Mouse (Mus musculus) left cerebral cortex, postnatal 4 days (tissue): ENCODE measurements around the gene Cd6. TPM values are rescaled to one million over a fixed set of nuclear protein-coding genes. Genes with fewer than 3 reads are reported as not detected.

Experiments
- DNase-seq: peaks from one replicate; pipeline ENCODE4 v3.0.0-alpha.2; 2022
- intact Hi-C: fragments of 180-260 bp; cut with DNase I; formaldehyde crosslinking; loops from one replicate; pipeline ENCODE4 v1.15.1; 2025
- total RNA-seq, 2 experiments: library from RNA; stranded (reverse); gene quantifications; 2 replicates each; pipeline ENCODE4 v1.2.3; 2021

Cd6 gene
- total RNA-seq, 2 experiments from 2014 or later, result not detected

DNA sequence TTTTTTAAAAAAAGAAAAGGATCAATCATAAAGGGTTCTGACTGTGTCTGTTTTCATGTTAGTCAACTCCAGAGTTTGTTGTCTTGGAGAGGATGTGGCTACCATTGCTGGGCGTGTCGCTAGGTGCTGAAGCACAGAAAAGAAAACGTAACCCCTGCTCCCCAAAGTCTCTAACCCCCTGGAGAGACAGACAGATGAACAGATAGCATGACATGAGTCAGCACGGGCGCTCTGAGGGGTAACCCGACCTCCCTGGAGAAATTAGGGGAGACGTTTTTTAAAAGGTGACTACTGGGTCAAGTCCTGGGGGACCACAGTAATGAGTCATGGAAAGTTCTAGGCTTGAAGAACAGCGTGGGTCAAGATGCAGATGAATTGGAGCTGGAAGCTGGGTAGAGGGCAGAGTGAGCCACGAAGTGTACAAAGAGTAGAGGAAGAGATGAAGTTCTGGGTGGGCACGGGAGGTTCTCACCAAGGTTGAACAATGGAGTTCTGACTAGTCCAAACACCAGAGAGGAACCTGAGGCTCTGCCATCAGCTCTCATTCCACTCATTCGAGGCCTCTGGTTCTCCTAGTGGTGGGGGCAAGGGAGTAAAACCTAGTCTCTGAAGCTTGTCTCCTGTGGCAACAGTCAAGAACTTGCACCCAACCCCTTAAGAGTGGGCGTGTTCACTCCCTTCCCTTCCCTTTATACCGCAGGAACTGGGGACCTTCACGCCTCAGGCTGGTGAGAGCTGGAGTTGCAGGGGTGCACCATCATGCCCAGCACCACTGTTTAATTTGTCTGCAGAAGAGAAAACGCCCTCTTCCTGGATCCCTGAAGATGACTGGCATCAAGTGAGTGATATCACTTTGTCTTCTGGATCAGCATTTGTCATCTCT lies 9.4 kb upstream of the Cd6 start, which contains the start of gene Slc15a3:
Gene Slc15a3, plus strand, starts transcription at position 718 of the 883 bp plus-strand sequence.
- intact Hi-C loops, result no loop called here

DNA sequence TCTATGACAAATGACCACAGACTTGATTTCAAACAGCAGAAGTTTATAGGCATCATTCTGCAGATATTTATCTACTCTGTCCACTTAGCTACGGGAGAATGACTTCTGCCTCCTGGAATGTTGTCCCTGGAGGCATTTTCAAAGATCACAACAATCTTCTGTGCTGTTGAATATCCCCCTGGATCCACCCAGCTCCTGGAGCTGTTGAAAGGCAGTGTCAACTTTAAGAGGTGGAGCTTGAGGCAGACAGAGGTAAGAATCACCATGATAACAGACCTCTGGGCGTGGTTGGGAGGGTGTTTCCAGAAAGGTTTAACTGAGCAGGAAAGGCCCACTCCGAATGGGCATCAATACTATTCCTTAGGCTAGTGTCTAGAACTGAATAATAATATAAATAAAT lies 5.8 kb upstream of the Cd6 start:
- DNase-seq, result no peak
- intact Hi-C loops, result no loop called here

More for the DNA sequence above, 9.4 kb upstream of the Cd6 start, which contains the start of gene Slc15a3:
- DNase-seq, result no peak

DNA sequence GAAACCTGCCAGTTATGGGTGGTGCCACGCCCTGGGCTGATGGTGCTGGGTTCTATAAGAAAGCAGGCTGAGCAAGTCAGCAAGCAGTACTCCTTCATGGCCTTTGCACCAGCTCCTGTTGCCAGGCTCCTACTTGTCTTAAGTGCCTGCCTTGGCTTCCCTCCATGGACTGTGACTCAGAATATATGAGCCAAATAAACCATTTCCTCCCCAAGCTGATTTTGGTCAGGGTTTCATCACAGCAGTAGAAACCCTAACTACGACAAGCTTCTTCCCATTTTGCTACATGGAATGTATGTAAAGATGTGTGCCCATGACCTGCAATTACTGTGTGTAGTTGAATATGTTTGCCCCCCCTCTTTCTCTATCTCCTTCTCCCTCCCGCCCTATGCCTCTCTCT lies 3.8 kb upstream of the Cd6 start:
- intact Hi-C loops, result no loop called here
- DNase-seq, result no peak

DNA sequence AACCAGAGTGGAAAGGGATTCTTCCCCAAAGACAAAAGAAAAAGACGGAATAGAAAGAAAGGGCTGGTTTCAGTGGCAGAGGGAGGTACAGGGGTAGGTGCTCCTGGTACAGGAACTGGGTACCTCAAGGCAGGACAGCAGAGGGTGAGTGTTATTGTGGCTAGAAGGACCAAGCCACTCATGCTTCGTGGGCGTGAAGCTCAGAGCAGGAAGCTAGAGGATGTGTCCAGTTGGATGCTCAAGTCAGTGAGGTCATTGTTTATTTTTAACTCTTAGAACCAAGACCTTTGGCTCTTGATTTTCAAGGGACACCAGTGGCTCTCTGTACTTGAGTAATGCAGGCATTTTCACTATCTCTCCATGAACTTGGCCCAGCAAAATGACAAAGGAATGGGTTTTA lies 2.2 kb upstream of the Cd6 start:
- no peak for DNase-seq
- intact Hi-C loops, result no loop called here

DNA sequence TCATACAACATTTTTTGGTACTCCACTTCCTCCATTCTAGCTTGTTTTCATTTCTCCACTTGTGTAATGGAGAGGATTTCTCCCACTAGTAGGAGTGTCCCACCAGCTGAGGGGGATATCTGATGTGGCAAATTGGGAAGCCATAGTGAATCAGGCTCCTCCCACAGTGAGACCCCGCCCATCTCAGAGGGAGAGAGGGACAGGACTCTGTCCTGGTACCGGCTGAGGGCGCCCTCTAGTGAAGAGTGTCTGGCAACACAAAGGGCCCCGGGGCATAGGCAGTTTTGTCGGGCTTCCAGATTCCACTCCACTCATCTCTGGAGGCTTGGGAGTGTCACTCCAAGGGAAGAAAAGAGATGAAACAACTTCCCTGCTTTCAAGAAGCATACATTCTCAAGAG lies 1.6 kb upstream of the Cd6 start:
- peak; percentile 86 for DNase-seq
- intact Hi-C loops, result no loop called here

DNA sequence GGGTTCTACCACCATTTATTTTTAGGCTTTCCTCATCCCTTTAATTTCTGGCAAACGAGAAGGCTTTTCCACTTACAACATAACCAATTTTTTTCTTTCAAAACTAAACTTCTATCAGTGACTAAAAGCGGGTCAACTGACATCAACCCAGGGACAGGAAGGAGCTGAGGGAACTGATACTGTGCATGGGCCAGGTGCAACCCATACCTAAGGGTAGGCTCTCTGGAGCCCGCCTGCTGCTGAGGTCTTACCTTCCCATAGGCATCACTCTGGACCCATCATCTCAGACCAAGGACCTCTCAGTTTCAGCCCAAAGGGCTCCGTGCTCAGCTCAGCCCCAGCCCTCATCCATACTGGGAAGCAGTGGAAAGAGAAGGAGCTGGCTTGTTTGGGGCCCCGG lies 1.5 kb downstream of the Cd6 start:
- intact Hi-C loops, result no loop called here

DNA sequence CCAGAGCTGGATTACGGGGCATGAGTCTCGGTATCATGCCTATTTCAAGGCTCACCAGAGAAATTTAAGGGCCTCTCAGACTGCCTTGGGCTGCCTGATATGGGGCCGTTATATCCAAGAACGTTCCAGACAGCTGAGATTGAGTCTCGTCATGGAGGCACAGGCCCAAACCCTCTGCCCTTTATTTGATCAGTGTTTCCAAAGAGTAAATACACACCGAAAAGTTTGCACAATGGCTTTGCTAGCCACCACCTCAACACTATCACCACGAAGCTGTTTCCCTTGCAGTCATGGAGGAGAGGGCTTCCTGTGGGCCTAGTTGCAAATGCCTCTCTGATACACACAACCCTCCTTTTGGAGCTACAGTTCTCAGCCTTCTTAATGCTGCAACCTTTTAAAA lies 5.8 kb downstream of the Cd6 start:
- intact Hi-C loops, result no loop called here
- no peak for DNase-seq

More for the DNA sequence above, 1.5 kb downstream of the Cd6 start:
- DNase-seq, result no peak

DNA sequence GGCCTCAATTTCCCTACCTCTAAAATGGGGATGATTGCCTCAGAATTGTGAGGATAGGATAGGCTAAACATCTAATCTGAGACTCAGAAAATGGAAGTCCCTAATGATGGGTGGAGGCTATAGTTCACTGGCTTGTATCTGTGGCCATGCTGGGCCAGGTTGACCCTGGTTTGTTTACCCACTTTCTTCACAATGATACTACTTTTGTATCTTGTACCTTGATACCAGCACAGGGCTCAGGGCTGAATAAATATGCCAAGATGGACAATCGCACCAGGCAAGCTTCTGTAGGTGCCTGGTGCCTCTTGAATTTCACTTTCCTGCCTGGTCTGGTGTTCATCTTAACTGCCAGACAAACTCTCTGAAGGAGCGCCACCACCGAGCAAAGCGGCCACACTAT lies 7.3 kb downstream of the Cd6 start:
- intact Hi-C loops, result no loop called here
- DNase-seq, result no peak

DNA sequence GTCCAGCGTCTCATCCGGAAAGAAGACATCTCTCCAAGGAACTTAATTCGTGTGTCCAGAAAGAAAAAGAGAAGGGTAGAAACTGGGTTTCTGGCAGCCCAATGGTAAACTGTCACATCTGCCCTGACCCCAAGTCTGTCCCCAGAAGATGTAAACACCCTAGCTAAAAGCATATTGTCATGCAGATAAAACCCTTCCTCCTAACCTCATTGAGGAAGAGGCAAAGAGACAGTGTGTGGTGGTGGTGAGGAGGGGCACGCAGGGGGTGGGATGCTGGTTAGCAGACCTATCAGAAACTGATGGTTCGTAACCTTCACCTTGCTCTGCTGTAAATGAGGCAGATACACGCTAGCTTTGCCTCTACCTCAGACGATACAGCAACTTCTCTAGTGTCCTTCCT lies 8.5 kb downstream of the Cd6 start:
- DNase-seq, result no peak
- intact Hi-C loops, result no loop called here

DNA sequence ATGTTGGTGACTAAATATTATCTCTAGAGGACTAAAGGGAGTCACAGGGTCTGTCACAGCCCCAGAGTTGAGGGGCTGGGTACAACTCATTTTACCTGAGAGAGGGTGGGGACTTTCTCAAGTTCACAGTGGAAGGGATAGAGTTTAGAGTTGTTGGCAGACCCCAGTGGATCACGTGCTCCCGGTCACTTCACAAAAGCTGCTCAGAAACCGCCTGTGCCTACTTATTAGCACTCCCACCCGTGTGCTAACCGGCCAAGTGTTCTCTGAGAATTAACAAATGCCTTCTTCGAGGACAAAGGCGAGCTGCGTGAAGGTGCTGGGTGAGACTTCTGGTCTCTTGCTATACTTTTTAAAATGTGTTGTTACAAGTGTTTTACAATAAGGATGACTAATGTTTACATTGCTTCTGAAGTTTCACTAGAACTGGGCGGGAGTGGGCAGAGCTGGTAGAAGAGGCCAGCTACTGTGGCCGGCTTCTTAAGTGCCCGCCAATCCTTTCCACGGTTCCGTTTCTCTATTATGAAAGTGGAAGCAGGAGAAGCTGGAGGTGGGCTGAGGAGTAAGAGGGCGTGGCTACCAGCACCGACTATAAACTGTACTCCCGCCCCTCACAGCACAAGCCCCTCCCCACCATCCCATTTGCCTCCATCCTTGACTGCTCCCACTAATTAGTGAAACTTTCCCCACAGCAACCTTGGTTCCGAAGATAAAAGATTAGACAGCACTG lies 11.5 kb downstream of the Cd6 start:
- intact Hi-C loops, result no loop called here
- DNase-seq, result no peak

DNA sequence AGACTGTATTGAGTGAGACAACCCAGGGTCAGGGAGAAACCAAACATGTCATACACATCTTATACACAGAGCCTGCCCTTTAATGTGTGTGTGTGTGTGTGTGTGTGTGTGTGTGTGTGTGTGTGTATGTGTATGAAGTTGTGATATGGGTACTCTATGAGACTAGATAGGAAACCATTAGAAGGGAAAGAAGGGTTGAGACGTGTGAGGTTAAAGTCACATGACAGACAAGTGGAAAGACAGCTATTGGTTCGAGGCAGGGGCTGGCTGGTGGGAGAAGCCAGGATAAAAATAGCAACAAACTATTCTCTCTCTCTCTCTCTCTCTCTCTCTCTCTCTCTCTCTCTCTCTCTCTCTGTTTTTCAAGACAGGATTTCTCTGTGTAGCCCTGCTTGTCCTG lies 13.4 kb downstream of the Cd6 start:
- intact Hi-C loops, result no loop called here
- DNase-seq, result no peak

DNA sequence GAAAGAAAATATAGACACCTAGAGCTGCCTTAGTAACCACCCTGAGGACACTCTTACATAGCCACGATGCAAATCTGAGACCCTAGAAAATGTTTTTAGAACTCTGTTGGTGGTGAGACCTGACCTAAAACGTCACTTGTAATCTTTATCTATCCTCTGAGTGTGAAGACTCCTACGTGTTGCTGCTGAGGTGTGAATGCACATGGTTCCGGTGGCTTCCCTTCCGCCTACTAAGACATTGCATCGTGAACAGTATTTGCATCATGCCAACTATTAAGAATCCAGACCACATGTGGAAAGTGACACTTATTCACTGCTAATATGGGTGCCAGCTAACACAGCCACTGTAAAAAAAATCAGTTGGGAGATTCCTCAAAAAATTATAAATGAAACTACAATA lies 14.0 kb downstream of the Cd6 start:
- intact Hi-C loops, result no loop called here

DNA sequence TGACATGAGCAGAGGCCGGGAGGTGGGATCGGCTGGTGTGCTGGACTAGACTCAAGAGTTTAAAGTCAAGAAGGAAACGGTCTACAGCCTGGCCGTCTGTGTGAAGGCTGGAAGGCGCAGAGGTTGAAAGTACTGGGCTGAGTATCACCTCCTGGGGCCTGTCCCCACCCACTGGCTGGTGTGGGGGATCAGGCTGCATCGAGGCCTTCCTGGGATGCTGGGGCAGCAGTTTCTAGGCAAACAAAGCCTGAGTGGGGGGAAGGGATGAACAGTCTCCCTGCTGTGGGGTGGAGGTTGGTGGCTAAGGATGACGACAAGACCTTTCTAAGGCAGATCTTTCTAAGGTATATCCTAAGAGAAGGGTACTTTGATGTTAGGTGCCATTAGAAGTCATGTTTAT lies 16.0 kb downstream of the Cd6 start:
- intact Hi-C loops, result no loop called here
- DNase-seq, result no peak

More for the DNA sequence above, 14.0 kb downstream of the Cd6 start:
- DNase-seq, result no peak

DNA sequence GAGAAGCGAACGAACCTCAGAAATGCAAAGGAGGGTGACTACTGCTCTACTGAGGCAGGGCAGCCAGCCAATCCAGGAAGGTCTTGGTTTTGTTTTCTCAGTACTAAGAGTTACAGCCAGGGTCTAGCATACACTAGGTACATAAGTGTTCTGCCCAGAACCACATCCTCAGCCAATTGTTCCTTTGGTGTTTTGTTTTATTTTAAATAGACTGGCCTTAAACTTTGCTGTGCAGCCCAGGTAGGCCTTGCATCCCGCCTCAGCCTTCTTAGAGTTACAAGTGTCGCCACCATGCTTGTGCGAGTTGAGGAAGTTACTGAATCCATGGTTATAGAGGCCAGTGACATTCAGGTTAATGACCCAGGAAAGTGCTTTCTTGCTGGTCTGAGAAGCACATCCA lies 16.8 kb downstream of the Cd6 start:
- no peak for DNase-seq
- intact Hi-C loops, result no loop called here

DNA sequence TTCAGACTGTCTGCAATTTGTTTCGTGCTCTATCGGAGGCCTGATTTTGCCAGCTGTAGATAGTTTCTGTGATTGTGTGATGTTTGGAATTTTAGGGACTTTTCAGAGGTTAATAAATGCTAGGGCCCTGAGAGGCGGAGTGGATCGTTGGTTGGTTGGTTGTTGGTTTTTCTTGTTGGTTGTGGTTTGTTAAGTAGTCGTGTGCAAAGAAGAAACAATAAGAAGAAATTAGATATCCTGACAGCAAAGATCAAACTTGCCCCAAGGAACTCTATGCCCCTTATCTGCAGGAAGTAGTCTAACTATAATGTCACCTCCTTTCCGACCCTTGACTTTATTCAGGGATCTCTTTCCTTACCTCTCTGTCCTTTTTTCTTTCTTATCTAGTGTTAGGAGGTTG lies 18.4 kb downstream of the Cd6 start:
- DNase-seq, result no peak
- intact Hi-C loops, result no loop called here

DNA sequence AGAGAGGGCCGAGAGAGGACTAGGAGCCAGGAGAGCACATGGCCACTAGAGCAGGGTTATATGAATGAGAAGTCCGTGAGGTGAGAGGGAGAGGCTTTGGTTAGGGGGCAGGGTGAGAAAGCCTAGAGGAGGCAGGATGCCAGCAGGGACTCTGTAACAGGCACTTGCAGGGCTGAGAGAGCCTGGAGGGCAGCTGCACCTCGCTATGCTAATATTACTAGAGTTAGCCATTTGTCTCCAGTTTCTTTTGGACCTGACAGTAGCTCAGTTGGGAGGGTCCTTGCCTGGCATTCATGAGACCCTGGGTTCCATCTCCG lies 19.7 kb downstream of the Cd6 start:
- peak; percentile 39 for DNase-seq
- intact Hi-C loops, result no loop called here

DNA sequence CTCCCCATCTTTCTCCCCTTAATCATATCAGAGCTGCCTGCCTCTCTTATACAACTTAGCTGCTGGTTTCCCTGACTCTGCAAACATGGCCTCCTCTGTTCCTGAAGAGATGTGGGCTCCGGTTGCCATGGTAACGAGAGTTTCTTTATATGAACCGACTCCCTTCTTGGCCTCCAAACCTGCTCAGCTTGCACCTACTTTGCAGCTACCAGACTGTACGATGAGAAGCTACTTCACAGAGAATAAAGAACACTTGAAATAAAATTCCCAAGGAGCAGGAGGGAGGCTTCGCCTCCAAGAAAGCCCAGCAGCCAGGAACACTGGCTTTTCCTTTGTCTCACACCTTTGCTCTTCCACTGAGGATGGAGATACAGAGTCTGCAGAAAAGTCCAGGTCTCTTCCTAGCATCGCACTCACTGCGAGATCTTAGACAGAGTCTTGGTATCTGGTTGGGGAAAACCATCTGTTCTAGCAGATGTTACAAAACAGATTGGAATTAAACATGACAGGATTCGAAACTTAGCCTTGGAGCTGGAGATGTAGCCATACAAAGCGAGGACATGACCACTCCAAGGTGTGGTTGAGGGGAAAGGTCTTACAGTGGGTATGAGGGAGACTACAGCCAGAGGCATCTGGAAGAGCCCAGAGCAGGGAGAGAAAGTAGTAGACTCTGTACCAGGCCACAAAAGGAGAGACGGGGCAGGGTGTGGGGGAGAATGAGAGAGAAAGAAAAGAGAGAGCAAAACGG lies 20.3 kb downstream of the Cd6 start:
- intact Hi-C loops, result no loop called here
- no peak for DNase-seq

DNA sequence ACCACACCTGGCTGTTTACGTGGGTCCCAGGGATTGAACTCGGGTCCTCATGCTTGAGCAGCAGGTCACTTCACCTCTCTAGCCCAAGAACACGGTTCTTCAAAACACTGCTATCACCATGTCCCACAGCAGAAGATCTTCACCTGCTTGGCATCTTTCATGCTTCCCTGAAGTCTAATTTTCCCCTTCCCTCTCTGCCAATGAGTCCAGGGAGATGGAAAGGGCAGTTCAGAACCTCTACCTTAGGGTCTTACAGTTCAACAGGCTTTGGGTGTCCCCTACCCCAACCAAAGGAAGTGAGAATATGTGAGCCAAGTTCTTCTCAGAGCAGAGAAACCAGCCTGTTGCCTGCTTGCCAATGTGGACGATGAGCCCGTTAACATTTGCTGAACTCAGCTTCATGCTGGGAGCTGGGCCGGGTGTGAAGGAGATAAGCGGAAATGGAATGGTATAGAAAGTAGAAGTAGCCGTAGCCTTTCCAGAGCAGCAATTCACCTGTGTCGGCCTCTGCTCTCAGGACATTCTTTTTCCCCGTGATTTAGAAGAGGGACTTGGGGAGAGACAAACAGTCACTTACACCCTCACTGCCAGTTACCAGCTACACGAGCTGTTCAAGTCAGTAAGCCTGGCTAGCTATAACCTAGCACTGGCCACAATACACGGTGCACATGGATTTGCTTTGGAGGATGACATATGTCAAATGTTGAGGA lies 21.2 kb downstream of the Cd6 start:
- intact Hi-C loops, result no loop called here
- DNase-seq, result no peak

DNA sequence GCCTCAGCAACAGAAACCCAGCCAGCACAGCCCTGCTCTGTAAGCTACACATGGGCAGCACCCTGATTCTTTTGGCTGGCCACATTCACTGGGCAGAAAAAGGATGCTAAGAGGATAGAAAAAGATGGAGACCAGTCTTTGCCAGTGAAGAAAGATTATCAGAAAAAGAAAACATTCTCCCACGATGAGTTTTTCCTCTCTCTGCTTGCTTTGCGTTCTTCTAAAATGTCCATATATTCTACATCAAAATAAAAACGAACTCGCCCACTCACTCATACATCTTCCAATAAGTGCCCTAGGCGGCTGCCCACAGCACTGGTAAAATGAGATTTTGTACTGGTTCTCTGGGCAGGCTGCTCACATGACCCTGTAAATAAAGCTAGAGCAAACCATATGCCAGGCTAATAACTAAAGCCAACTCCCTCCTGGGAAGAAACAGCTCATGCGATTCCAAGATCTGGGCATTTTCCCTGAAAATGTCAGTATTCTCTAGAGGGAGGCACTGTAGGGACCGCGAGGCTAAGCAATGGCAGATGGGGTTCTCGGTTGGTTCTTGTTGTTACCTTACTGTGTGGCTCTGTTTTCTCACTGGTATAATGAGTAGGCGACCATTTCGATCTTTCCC lies 24.1 kb downstream of the Cd6 start:
- DNase-seq, result peak; percentile 35
- intact Hi-C loops, result no loop called here

DNA sequence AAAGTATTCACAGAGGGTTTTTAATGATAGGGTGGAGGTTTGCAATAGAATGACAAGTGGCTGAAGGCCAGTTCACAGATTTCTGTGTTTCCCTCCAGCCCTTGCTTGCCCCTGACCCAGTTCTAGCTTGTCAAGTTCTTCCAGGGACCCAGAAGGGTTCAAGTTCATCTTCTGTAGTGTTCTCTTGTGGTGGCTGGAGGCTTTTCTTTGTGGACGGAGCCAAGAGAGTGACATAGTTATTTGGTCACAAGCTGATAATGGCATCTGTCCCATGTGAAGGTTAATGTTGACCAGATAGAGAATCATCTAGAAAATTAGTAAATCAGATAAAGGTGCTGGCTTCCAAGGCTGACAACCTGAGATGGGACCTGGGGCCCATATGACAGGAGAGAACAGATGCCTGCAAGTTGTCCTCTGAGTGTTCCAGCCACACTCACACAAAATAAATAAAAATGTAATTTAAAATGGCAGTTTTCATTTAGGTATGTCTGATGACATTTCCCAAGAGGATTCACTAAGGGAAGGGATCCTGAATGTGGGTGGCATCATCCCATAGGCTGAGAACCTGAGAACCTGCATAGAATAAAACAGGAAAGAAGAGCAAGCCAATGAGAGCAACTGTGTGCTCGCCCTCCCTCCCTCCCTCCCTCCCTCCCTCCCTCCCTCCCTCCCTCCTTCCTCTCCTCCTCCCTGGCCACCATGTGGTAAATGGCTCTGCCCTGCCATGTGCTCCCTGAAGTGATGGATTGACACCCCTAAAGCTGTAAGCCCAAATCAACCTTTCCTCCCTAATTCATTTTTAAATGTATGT lies 24.8 kb downstream of the Cd6 start:
- no peak for DNase-seq

More for the DNA sequence above, 24.8 kb downstream of the Cd6 start:
- intact Hi-C loops, result no loop called here
